Mouse (Mus musculus) cortical plate, adult 2 months (tissue): ENCODE results near the gene Vapb.

ENCODE experiments used
- CTCF ChIP-seq: fragments of 200-500 bp; IDR thresholded peaks from 2 replicates; pipeline ENCODE4 v1.5.1; 2011; ENCODE audit warnings: mild to moderate bottlenecking, control low read depth, low read length; ENCODE audit not compliant: insufficient read depth; ENCODE audit errors: extremely low read depth
- POLR2A ChIP-seq: fragments of 200-500 bp; IDR thresholded peaks from 2 replicates; pipeline ENCODE4 v1.6.1; 2011; ENCODE audit warnings: mild to moderate bottlenecking, low read length, control low read depth; ENCODE audit not compliant: insufficient read depth; ENCODE audit errors: extremely low read depth

DNA sequence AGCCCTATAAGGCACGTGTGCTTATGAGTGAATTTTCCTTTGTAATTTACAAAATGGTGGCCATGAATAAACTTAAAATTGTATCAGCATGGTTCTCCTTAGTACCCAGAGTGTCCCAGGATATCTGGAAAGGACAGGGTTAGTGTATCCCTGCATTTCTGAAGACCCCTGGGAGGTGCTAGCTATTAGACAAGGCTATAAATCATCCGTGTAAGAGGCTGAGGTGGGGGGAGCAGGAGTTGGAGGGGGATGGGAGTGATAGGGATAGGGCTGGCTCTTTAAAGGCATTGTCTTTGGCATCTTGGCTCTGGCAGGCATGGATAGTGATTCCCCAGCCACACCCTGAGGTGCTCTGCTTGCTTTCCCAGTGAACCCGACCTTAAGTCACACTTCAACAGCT, 27.3 kb downstream of the Vapb start:
- no peak for TF ChIP-seq CTCF
- TF ChIP-seq POLR2A = no peak
